Mouse (Mus musculus) midbrain, embryonic 15.5 days (tissue): Measurements from ENCODE around the gene Rybp. TPM values are rescaled to one million over a fixed set of nuclear protein-coding genes. Genes with fewer than 3 reads are reported as not detected.

Experiments used
- ATAC-seq: fragments of 200-750 bp; cut with Nextera tagmentation; replicated peaks from 2 replicates; pipeline ENCODE4 v1.8.0; 2017; ENCODE audit warnings: moderate TSS enrichment
- H3K27ac ChIP-seq: fragments of 300-500 bp; sonication (generic); 2 replicates; pipeline ENCODE4 v1.5.1; 2015; ENCODE audit warnings: mild to moderate bottlenecking, inconsistent platforms
- H3K27me3 ChIP-seq: fragments of 300-500 bp; sonication (generic); replicated peaks from 2 replicates; pipeline ENCODE4 v1.6.1; 2015; ENCODE audit warnings: inconsistent platforms
- H3K36me3 ChIP-seq: fragments of 300-500 bp; sonication (generic); replicated peaks from 2 replicates; pipeline ENCODE4 v1.6.1; 2015; ENCODE audit warnings: inconsistent platforms
- H3K4me1 ChIP-seq: fragments of 300-500 bp; sonication (generic); 2 replicates; pipeline ENCODE4 v1.6.1; 2015; ENCODE audit warnings: inconsistent platforms
- H3K4me2 ChIP-seq: fragments of 300-500 bp; sonication (generic); 2 replicates; pipeline ENCODE4 v1.6.1; 2015; ENCODE audit warnings: inconsistent platforms, mild to moderate bottlenecking, moderate library complexity
- H3K4me3 ChIP-seq: fragments of 300-500 bp; sonication (generic); 2 replicates; pipeline ENCODE4 v1.5.1; 2015; ENCODE audit warnings: mild to moderate bottlenecking, inconsistent platforms
- H3K9ac ChIP-seq: fragments of 300-500 bp; sonication (generic); 2 replicates; pipeline ENCODE4 v1.6.1; 2015; ENCODE audit warnings: mild to moderate bottlenecking, inconsistent platforms
- H3K9me3 ChIP-seq: fragments of 300-500 bp; sonication (generic); 2 replicates; pipeline ENCODE4 v1.6.1; 2016; ENCODE audit warnings: inconsistent platforms
- WGBS: fragments of 180-500 bp; shearing (Covaris S2); methylation state at CpG from one replicate; pipeline ENCODE4 v1.1.7; 2015; ENCODE audit warnings: mixed read lengths; 5-methylcytosine and 5-hydroxymethylcytosine counted together
- polyA plus RNA-seq: library from polyadenylated mRNA; unstranded; fragments of >200 nt; fragmentation: Nextera tagmentation; extraction: Ambion mirVana; gene quantifications from 2 replicates; pipeline ENCODE4 v1.2.1, GENCODE M21; 2015

The Rybp gene
- polyA plus RNA-seq, 1 experiment from 2014 or later = 23.4 TPM

GRCm38 (mm10) chr6:100233522-100233921 is 53.8 kb downstream of the Rybp start:
- ATAC-seq = peak; percentile 69; the same call in 1 of the 2 replicates
- no peaks in the 10 kb centered on the region for H3K9me3 ChIP-seq
- no peak overlapping the region for H3K9ac ChIP-seq
- H3K36me3 ChIP-seq = no peaks in the 10 kb centered on the region
- peaks cover 22% of the 10 kb centered on the region for H3K4me1 ChIP-seq
- 31% methylated on average over 3 of the region's 3 CpGs for WGBS
- H3K4me3 ChIP-seq = no peak overlapping the region
- no peaks in the 10 kb centered on the region for H3K27me3 ChIP-seq
- H3K4me2 ChIP-seq = no peak overlapping the region
- no peak overlapping the region for H3K27ac ChIP-seq

- Histone ChIP-seq H3K4me1 (peaks cover 22% of the 10 kb centered on the region), H3K27ac (no peak overlapping the region), H3K36me3 (no peaks in the 10 kb centered on the region), H3K9ac (no peak overlapping the region), H3K4me3 (no peak overlapping the region), H3K27me3 (no peaks in the 10 kb centered on the region), H3K9me3 (no peaks in the 10 kb centered on the region), H3K4me2 (no peak overlapping the region)
- WGBS = 45% methylated on average over 4 of the region's 4 CpGs
- ATAC-seq = no peak
Measured at GRCm38 (mm10) chr6:100233061-100233460, 54.2 kb downstream of the Rybp start.

DNA sequence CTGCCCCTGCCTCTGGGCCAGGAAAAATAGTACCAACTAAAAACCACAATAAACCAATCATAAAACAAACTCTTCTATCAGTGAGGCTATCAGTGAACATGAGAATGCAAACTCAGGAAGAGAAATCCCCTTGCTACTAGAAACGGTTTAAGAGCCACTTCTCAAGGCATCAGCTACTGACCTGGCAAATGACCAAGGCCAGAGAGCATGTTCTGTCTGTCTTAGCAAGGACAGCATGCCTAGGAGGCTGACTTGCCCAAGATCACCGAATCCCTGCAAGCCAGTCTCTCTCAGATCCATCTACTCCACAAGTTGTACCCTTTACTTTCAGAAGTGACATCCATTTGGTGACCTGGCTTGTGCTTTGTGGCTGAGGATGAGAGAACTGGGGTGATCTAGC is 61.1 kb downstream of the Rybp start:
- H3K4me3 ChIP-seq = no peak overlapping the region
- ATAC-seq = no peak
- no peaks in the 10 kb centered on the region for H3K36me3 ChIP-seq
- no peaks in the 10 kb centered on the region for H3K4me1 ChIP-seq
- H3K4me2 ChIP-seq = no peak overlapping the region
- H3K9ac ChIP-seq = no peak overlapping the region
- H3K9me3 ChIP-seq = no peaks in the 10 kb centered on the region
- H3K27ac ChIP-seq = no peak overlapping the region
- no peaks in the 10 kb centered on the region for H3K27me3 ChIP-seq
- 88% methylated on average over 2 of the region's 2 CpGs for WGBS

DNA sequence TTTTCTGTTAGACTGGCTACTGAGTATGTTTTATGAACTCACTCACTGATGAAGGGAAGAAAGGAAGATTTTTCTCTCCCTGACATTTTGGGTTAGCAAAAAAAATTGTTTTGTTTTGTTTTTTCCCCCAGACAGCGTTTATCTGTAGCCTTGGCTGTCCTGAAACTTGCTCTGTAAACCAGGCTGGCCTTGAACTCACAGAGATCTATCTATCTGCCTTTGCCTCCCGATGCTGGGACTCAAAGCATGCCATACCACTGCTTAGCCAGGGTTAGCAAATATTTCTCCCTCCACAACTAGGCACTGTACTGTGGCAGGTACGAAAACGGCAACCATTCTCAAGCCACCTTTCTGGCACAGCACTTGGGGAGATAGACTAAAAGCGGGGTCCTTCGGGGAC is 63.4 kb downstream of the Rybp start:
- no peaks in the 10 kb centered on the region for H3K36me3 ChIP-seq
- no peak for ATAC-seq

GRCm38 (mm10) chr6:100223435-100223834 is 63.9 kb downstream of the Rybp start:
- H3K27me3 ChIP-seq = no peaks in the 10 kb centered on the region
- H3K9me3 ChIP-seq = no peaks in the 10 kb centered on the region
- no peak for ATAC-seq
- no peak overlapping the region for H3K4me2 ChIP-seq
- peaks cover 8% of the 10 kb centered on the region; the same call in 1 of the 2 replicates for H3K4me1 ChIP-seq
- no peak overlapping the region for H3K4me3 ChIP-seq
- H3K36me3 ChIP-seq = no peaks in the 10 kb centered on the region
- 92% methylated on average over 10 of the region's 10 CpGs for WGBS
- no peak overlapping the region for H3K9ac ChIP-seq
- no peak overlapping the region for H3K27ac ChIP-seq

More for the DNA sequence above, 63.4 kb downstream of the Rybp start:
- Histone ChIP-seq H3K4me3 (no peak overlapping the region), H3K9ac (no peak overlapping the region), H3K4me1 (peaks cover 4% of the 10 kb centered on the region; the same call in 1 of the 2 replicates), H3K9me3 (no peaks in the 10 kb centered on the region), H3K27me3 (no peaks in the 10 kb centered on the region), H3K27ac (no peak overlapping the region), H3K4me2 (no peak overlapping the region)
- WGBS = 92% methylated on average over 6 of the region's 6 CpGs

DNA sequence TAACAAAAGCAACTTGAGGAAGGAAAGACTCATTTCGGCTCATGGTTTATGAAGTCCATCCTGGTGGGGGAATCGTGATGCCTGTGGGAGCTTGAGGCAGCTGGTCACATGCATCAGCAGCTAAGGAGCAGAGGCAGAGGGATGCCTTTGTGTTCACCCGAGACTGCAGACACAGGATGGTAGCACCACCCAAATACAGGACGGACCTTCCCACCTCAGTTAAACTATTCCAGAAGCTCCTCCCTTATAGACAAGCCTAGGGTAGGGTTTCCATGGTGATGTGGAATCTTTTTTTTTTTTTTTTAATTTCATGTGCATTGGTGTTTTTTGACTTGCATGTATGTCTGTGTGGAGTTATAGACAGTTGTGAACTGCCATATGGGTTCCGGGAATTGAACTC is 64.4 kb downstream of the Rybp start:
- no peak for ATAC-seq
- Histone ChIP-seq H3K27me3 (no peaks in the 10 kb centered on the region), H3K4me1 (peaks cover 13% of the 10 kb centered on the region; the same call in 1 of the 2 replicates), H3K4me2 (no peak overlapping the region), H3K36me3 (no peaks in the 10 kb centered on the region), H3K27ac (no peak overlapping the region), H3K9me3 (no peaks in the 10 kb centered on the region), H3K4me3 (no peak overlapping the region), H3K9ac (no peak overlapping the region)
- whole genome bisulfite sequencing = 83% methylated on average over 5 of the region's 5 CpGs

GRCm38 (mm10) chr6:100221803-100222202 is 65.5 kb downstream of the Rybp start:
- Histone ChIP-seq H3K9ac (no peak overlapping the region), H3K9me3 (no peaks in the 10 kb centered on the region), H3K27me3 (no peaks in the 10 kb centered on the region), H3K4me2 (no peak overlapping the region), H3K4me3 (no peak overlapping the region), H3K36me3 (no peaks in the 10 kb centered on the region), H3K4me1 (peaks cover 14% of the 10 kb centered on the region; the same call in 1 of the 2 replicates), H3K27ac (no peak overlapping the region)
- no peak for ATAC-seq
- 76% methylated on average over 4 of the region's 4 CpGs for WGBS

DNA sequence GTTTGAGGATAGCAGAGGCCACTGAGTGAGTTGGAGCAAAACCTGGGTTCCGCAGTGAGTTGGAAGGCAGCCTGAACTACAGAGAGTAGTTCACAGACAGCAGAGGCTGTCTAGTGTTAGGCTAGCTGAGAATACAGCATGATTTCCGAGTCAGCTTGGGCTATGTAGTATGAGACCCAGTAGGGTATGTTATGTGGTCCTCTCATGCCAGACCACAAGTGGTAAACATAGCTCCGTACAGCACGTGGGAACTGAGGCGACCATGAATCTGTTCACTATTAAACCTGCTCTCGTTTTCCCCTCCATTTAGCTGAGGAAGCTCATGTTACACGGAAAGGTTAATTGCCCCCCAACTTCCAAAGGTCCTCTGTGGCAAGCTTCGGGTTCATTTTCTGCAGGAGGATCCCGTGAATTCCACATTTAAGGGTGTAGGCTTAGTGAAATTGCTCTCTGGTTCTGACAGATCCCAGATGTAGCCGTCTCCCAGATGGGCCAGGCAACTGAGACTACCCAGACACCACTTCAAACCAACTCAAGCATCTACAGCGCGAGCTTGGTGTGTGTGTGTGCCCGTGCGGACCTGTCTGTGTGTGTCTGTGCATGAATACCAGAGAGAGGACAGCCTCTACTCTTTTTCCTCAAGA is 66.2 kb downstream of the Rybp start:
- H3K4me2 ChIP-seq = no peak overlapping the region
- no peak for ATAC-seq
- H3K9me3 ChIP-seq = no peaks in the 10 kb centered on the region
- peaks cover 14% of the 10 kb centered on the region; the same call in 1 of the 2 replicates for H3K4me1 ChIP-seq
- no peaks in the 10 kb centered on the region for H3K36me3 ChIP-seq
- H3K27ac ChIP-seq = no peak overlapping the region
- no peak overlapping the region for H3K4me3 ChIP-seq
- H3K27me3 ChIP-seq = no peaks in the 10 kb centered on the region
- 86% methylated on average over 14 of the region's 14 CpGs for WGBS
- no peak overlapping the region for H3K9ac ChIP-seq

- Histone ChIP-seq H3K4me2 (no peak overlapping the region), H3K27ac (no peak overlapping the region), H3K4me3 (no peak overlapping the region), H3K9me3 (no peaks in the 10 kb centered on the region), H3K27me3 (no peaks in the 10 kb centered on the region), H3K4me1 (peaks cover 14% of the 10 kb centered on the region; the same call in 1 of the 2 replicates), H3K9ac (no peak overlapping the region), H3K36me3 (no peaks in the 10 kb centered on the region)
- no peak for ATAC-seq
- WGBS = 74% methylated on average over 3 of the region's 3 CpGs
Measured at GRCm38 (mm10) chr6:100219971-100220370, 67.3 kb downstream of the Rybp start.

- peak; percentile 88 for ATAC-seq
- Histone ChIP-seq H3K9me3 (no peaks in the 10 kb centered on the region), H3K27me3 (peaks cover 3% of the 10 kb centered on the region; the same call in 1 of the 2 replicates), H3K9ac (no peak overlapping the region), H3K4me2 (no peak overlapping the region), H3K36me3 (no peaks in the 10 kb centered on the region), H3K27ac (no peak overlapping the region), H3K4me3 (no peak overlapping the region), H3K4me1 (peaks cover 14% of the 10 kb centered on the region; the same call in 1 of the 2 replicates)
- 32% methylated on average over 13 of the region's 13 CpGs for WGBS
Measured at GRCm38 (mm10) chr6:100218541-100219341, 68.5 kb downstream of the Rybp start.

DNA sequence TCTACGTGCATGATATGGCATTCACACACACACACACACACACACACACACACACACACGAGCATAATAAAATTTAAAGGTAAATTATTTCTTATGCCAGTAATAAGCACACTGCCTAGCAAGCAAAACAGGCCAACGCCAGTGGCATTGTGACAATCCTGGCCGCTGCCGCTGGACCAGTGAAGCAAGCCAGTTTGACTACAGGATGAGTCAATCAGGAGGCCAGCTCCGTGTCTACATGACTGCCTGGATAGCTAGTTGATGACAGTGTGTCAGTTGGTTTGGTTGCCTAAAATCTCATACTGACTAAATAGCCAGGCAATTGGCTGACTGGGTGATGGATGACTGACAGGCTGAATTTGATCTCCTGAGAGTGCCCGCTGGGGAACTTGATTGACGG is 69.8 kb downstream of the Rybp start:
- peaks cover 20% of the 10 kb centered on the region for H3K4me1 ChIP-seq
- no peaks in the 10 kb centered on the region for H3K9me3 ChIP-seq
- H3K4me2 ChIP-seq = no peak overlapping the region
- no peaks in the 10 kb centered on the region for H3K36me3 ChIP-seq
- H3K27ac ChIP-seq = no peak overlapping the region
- ATAC-seq = no peak
- no peak overlapping the region for H3K4me3 ChIP-seq
- H3K9ac ChIP-seq = no peak overlapping the region
- WGBS = 85% methylated on average over 8 of the region's 8 CpGs
- H3K27me3 ChIP-seq = peaks cover 3% of the 10 kb centered on the region; the same call in 1 of the 2 replicates

DNA sequence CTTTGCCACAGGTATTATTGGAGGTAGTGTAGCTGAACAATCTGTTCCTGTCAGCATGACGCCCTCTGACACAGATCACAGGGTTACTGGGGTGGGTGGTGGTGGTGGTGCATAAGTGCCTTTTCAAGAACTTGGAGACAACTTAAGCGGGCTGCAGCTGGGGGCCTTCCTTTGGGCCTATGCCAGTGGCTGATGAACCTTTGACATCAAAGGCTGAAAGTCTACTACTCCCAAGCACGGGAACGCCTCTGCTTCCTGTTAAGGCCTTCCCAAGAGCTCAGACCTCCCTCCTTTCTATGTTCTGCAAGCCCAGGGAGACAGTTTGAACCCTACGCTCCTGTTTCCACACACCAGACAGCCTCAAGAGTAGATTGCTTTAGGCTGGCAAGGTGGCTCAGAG is 70.3 kb downstream of the Rybp start:
- Histone ChIP-seq H3K4me2 (no peak overlapping the region), H3K27me3 (peaks cover 3% of the 10 kb centered on the region; the same call in 1 of the 2 replicates), H3K27ac (no peak overlapping the region), H3K9me3 (no peaks in the 10 kb centered on the region), H3K4me3 (no peak overlapping the region), H3K9ac (no peak overlapping the region), H3K36me3 (no peaks in the 10 kb centered on the region), H3K4me1 (peaks cover 20% of the 10 kb centered on the region)
- WGBS = 79% methylated on average over 5 of the region's 5 CpGs
- no peak for ATAC-seq
